Mouse (Mus musculus) stomach, postnatal 0 days (tissue): Measurements from ENCODE around the gene Prelp.

Experiments
- CTCF ChIP-seq: IDR thresholded peaks from 2 replicates; pipeline ENCODE4 v1.5.1; 2016; ENCODE audit warnings: antibody characterized with exemption, low read depth, mild to moderate bottlenecking, moderate library complexity
- EP300 ChIP-seq: optimal IDR thresholded peaks from 2 replicates; pipeline ENCODE3; 2016; ENCODE audit warnings: antibody characterized with exemption

DNA sequence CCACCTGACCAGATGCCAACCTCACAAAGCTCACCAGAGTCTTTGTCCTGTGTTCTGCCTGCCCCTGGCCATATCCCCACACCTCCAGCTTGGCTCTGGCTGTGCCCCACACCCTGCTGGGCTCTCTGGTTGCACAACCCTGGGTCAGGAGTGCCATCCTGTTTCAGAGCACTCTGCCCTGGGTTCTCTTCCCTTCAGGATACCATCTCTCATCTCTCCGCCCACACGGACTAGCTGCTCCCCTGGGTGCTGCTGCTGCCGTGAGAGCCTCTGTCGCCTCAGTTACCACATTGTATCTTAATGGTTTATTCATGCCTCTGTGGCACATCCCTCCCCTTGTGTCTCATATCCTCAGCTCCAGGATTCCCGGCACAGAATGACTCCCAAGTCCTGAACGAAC, 34.8 kb downstream of the Prelp start:
- no peak for TF ChIP-seq CTCF
- no peak for TF ChIP-seq EP300
